Mouse (Mus musculus) megakaryocyte, adult 5-6 weeks (primary cell): ENCODE results near the gene Arhgap29. TPM values are rescaled to one million over a fixed set of nuclear protein-coding genes. Genes with fewer than 3 reads are reported as not detected.
A peak's percentile ranks its signal among the peaks of the same experiment; 100 is the strongest.

Source experiments
- ATAC-seq: 2 replicates; pipeline ENCODE4 v1.8.0; 2016; ENCODE audit warnings: mild to moderate bottlenecking, inconsistent platforms; ENCODE audit not compliant: poor library complexity, severe bottlenecking
- total RNA-seq, 2 experiments: library from RNA; stranded (forward) in 1 of 2; stranded (reverse) in 1 of 2; fragments of 153-499, 151-499 nt in 1 of 2; fragments of 221-1000, 200-1000 nt in 1 of 2; gene quantifications; 2 replicates each; pipeline versions ENCODE4 v1.2.3 to v1.2.4; 2015 to 2017

Arhgap29 gene
- total RNA-seq, 2 experiments from 2014 or later: 3.4 to 5.2 TPM

- no peak for ATAC-seq
Observed at GRCm38 (mm10) chr3:121995125-121995524, 42.8 kb downstream of the Arhgap29 start.

GRCm38 (mm10) chr3:121999934-122000333, 47.6 kb downstream of the Arhgap29 start:
- no peak for ATAC-seq

- no peak for ATAC-seq
Observed at GRCm38 (mm10) chr3:122001568-122001967, 49.2 kb downstream of the Arhgap29 start.

DNA sequence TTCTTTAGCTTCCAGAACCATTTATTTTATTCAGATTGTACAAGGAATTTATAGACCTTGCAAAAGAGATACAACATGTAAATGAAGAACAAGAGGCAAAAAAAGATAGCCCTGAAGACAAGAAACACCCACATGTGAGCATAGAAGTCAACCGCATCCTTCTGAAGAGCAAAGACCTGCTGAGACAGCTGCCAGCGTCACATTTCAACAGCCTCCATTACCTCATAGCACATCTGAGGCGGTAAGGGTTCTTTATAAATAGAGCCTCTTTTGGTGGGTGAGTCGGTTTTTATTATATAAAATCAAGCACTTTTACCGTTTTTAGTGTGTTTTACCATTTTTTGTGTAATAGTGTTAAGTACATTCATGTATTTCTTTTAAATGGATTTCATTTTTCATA, 57.5 kb downstream of the Arhgap29 start:
- ATAC-seq: no peak

DNA sequence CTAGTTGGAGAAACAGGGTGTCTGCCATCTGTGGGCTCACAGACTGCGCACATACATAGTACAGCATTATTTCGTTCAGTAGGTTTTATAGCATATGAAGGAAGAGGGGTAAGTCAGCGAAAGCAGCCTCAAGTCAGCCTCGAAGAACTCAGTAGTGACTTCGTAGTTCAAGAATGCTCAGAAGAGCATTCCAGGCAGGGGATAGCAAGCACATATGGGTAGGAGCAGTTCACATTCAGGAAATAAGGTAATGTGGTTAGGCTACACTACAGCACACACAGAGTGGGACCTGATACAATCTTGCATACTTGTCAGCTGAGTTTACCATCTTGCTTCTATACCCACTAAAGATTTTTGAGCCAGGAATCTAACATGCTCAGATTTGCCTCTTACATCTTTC, 58.0 kb downstream of the Arhgap29 start:
- ATAC-seq: no peak

DNA sequence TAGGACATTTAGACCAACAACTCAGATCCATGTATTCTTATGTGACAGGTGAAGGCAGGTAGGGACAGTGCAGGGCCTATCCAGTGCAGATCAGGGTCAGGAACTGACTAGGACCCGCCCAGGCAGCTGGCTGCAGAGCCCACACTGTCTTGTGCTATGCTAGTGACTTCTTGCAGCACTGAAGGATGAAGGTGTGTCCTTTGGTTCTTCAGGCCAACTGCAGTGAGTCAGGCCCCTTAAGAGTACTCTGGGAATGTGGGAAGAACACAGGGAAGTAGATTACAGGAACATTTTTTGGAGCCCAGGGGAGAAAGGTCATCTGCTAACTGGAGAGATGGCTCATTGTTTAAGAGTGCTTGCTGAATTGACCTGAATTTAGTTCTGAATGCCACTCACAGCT, 60.1 kb downstream of the Arhgap29 start:
- ATAC-seq: no peak

DNA sequence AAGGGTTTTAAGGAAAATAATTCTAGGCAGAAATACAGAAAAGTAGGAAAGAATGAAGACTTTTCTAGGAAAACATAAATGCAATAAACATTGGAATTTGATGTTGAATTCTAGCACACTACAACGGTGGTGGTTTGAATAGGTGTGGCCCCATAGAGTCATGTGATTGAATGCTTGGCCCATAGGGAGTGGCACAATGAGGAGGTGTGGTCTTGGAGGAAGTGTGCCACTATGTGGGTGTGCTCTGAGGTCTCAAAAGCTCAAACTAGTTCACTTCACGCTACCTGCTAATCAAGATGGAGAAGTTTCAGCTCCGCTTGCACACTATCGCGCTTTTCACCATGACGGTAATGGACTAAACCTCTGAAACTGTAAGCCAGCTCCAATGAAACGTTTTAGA, 66.1 kb downstream of the Arhgap29 start:
- no peak for ATAC-seq

- ATAC-seq: no peak
Observed at GRCm38 (mm10) chr3:122019159-122019558, 66.8 kb downstream of the Arhgap29 start.

DNA sequence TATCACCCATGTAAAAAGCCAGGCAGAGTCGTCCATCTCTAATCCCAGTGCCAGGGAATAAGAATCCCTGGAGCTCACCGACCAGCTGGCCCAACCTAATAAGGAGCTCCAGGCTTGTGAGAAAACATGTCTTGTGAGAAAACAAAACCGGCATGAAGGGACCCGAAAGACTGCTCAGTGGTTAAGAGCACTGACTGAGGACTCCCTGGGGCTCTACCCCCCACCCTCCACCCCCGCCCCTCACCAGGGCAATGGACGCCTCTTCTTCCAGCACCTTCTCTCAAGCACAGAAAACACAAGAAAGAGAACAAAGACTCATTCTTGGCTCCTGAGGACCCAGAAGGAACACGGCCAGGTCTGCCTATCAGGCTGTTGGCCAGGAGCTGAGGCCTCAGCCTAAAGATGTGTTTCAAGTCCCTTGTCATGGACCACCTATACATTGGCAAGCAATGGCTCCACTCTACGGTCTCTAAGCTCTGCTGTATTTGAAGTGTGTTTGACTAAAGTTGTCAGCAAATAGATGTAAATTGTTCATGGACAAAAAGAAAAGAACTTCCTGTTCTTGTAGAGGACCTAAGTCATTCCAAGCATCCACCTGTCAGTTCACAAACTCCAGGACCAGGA, 68.8 kb downstream of the Arhgap29 start:
- no peak for ATAC-seq

GRCm38 (mm10) chr3:122022355-122022754, 70.0 kb downstream of the Arhgap29 start:
- peak; percentile 33; the same call in 1 of the 2 replicates for ATAC-seq

DNA sequence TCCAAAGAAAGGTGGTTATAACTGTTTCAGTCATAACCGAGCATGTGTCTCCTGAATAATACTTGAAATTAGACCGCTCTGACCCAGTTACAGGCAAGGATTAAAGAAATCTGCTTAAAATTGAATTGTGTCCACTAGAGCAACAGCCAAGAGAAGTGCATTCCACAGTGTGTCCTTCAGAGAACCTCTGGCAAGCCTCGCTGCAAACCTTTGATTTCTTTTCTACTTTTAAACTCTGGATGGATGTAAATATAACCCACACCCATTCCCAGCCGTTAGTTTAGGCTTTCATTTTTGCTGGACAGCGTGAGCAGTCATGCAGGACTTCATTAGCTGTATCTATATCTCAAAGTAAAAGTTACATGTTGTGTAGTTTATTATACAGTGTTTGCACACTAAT, 74.3 kb downstream of the Arhgap29 start:
- no peak for ATAC-seq

GRCm38 (mm10) chr3:122027776-122028175, 75.4 kb downstream of the Arhgap29 start:
- no peak for ATAC-seq

DNA sequence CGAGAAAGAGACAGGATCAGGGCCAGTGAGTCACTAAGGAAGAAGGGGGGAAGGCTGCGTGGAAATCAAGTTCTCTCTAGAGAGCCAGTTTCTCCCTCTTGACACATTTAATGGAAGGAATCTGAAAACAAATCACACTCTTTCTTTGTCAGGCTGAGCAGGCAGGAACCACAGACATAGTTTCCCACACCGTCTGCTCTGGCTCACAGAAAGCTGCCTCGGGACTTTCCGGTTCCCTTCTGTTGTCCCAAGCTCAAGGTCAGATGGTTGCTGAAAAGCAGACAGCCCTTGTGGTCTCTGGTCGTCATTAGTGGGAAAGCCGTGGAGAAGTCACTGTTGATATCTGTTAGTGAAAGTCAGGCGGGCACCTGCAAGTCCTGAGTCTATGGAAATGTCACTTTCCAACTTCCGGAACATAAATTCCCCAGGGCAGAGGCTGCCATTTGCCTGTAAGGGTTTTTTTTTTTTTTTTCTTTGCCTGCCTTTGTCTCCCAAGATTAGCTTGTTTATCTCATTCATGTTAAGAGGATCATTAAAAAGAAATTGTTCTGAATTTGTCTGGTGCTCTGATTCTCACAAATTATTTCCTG, 81.0 kb downstream of the Arhgap29 start:
- ATAC-seq: no peak

- ATAC-seq: no peak
Observed at GRCm38 (mm10) chr3:122034240-122034639, 81.9 kb downstream of the Arhgap29 start.

DNA sequence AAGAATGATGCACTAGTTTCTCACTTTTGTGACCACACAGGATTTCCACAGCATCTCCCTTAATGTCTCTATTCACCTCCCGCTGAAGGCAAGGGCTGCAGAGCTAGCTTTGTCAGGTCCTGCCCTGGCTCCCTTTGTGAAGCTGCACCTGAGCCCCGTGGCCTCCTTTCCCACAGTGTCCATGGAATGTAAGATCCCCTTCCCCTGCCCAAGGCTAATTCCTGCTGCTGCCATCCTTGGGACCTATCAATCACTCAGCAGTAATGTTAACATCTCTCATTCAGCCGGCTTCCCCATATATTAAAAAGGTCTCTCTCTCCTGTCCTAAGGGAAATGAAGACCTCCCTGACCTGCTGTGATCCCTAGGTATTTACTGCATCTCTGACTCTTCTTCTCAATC, 82.8 kb downstream of the Arhgap29 start:
- no peak for ATAC-seq

GRCm38 (mm10) chr3:122040522-122040921, 88.2 kb downstream of the Arhgap29 start:
- ATAC-seq: no peak

- no peak for ATAC-seq
Observed at GRCm38 (mm10) chr3:122043102-122043501, 90.8 kb downstream of the Arhgap29 start.

DNA sequence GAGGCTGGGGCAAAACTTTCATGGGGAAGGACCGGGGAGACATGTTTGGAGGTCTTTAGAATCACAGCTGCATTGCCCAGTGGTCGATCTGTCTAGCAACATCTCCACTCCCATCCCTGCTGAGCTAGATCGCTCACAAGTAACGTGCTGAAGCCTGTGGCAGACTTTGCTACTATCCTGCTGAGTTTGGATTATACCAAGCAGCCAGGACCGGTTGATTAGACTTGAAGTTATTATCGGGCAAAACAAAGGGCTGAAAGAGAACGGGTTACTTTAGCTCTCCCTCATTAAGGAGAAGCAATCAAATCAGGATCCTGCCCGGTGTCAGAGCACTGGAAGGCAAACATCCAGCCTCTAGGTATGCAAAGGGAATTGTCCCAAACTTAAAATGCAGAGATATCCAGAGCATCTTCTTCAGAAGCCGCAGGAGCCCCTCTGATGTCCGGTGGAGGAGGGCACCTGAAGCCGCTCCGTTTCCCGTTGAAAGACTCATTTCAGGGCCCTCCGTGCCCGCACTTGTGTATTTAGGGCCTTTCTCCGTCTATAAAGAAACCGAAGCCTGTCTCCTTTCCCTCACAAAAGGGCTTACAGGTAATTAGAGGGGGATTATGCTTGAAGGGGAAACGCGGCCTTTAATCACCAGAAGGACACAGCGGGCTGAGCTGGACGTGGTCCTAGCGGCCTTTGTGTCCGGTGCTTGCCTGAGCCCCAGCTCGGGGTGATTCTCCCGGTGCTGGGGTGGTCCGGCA, 91.6 kb downstream of the Arhgap29 start, which contains the start of gene Abca4:
Gene Abca4 (plus strand): TSS at position 645 of the 749 bp plus-strand sequence.
- ATAC-seq: no peak

- no peak for ATAC-seq
Observed at GRCm38 (mm10) chr3:122046187-122046620, 93.9 kb downstream of the Arhgap29 start.

GRCm38 (mm10) chr3:122047402-122047801, 95.1 kb downstream of the Arhgap29 start:
- ATAC-seq: no peak

DNA sequence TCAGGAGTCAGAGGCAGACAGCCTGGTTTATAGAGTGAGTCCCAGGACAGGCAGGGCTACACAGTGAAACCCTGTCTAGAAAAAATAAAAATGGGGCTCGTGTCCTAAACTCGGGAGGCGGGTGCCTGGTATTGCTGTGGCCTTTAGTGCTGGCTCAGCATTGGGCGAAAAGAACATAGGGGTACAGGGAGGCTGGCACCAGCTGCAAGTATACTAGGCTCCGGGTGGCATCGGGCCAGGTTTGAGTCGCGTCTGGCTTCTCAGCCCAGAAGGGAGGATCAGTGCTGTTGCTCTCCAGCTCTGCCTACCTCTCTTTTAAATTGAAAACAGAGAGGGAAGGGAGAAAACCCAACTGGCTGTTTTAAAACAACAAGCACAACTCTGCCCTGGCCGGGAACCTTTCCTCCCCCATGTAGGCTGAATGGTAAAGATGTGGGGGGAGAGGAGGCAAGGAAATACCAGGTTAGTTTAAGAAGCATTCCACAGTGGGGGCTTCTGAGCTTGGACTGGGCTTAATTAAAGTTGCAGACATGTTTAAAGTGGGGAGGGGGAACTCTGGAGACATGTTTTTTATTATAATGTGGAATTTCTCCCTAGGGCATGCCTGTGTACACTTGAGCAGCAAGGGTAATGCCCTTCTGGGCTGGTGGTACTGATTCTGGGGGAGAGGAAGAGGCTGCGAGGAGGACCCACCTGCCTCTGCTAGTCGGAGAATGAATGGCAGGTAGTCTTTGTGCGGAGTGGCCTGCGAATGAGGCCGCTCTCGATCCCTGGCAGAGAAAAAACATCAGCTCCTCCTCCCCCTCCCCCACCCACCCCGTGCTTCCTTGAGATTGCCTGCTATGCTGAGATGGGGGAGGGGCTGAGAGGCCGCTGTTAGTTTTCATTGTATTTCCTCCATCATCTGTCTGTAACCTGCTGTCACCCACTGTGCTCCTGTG, 95.8 kb downstream of the Arhgap29 start:
- no peak for ATAC-seq
